Mouse (Mus musculus) thymus, adult 18-20 months (tissue): ENCODE measurements around the gene Chd5.

Source experiments
- DNase-seq, 2 experiments: peaks; one replicate each; pipeline ENCODE4 v3.0.0; 2022; ENCODE audit warnings: mixed read lengths in 2 of 2

The Chd5 gene

DNA sequence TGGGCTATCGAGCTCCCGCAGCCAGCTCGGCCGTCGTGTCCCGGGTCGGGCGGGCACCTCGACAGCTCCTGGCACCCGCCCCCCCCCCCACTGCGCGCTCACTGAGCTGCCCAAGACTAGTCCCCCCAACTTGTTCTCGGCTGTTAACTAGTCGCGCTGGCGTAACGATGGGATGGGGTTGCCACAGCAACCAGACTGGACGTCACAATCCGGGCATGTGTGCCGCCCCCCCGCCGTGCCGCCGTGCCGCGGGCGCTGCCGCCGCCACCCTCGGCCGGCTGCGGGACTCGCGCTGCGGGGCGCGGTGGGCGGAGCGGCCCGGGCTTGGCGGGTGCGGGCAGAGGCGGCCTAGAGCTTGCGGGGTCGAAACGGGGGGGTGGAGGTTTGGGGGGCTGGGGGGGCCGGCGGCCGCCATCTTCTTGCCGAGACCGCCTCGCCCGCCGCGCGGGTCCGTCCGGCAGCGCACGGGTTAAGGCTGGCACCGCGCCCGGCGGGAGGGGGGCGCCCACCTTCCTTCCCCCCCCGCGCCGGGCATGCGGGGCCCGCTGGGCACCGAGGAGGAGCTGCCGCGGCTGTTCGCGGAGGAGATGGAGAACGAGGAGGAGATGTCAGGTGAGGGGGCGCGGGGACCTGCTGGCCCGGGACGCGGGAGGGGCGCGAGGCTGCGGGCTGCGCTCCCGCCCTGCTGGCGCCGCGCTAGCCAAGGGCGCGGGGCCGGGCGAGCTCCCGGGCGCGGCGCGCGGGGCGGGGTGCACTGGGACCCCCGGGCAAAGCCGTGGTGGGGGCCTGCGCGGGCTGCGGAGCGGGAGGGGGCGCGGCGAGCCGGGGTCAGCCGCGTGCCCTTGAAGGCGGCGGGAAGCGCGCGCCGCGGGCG lies at the start of gene Chd5:
Chd5 (plus strand) TSS at position 233 of the 874 bp plus-strand sequence.
- DNase-seq, result no peak

GRCm38 (mm10) chr4:152290385-152290784 lies 48.1 kb upstream of the Chd5 start:
- no peak for DNase-seq

DNA sequence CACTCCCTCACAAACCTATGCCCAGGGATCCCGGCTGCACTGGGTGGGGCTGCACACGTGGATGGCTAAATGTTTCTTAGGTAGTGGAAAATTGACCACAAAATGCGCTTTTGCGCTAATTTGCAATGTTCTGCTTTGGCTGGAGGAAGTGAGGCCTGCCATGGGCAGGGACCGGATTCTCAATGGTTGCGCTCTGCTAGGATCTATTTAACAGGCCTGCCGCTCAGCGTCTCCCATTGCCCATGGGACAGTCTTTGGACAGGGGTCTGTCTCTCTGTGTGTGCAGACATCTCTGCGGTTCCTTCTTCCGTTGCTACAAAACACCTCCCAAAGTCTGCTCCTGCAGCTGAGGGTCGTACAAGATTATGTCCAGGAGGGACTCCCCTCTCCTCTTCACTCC lies 47.5 kb upstream of the Chd5 start:
- no peak for DNase-seq

GRCm38 (mm10) chr4:152291562-152291961 lies 46.9 kb upstream of the Chd5 start, which contains the start of gene Hes3:
Gene Hes3 (minus strand): TSS chr4:152291662.
- DNase-seq, result no peak

DNA sequence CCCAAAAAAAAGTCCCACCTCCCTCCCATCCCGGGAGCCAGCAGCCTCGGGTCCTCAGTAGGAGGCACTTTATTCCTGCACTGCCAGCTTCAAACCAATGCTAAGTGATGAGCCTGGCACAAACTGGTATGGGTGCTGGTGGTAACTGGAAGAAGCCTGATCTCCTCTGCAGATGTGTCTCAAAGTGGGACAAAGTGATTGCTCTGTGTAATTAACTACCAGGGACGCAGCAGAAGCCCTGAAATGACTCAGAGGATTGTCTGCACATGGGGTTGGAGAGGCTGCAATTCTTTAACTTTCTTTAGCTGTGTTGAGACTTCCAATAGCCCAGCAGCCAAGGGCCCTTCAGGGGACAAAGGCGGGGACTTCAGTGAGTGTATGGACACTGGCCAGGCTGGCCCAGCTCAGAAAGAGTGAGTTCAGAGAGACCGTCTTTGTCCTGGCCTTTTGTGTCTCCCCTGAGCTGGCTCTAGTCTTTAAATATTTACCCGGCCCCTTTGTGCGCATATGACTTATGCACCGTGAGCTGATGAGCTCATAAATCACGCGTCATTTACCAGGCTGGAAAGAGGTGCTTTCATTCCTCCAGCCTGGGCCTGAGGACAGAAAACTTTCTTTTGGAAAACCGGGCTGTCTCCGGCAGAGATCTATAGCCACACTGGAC lies 46.2 kb upstream of the Chd5 start:
- no peak for DNase-seq

DNA sequence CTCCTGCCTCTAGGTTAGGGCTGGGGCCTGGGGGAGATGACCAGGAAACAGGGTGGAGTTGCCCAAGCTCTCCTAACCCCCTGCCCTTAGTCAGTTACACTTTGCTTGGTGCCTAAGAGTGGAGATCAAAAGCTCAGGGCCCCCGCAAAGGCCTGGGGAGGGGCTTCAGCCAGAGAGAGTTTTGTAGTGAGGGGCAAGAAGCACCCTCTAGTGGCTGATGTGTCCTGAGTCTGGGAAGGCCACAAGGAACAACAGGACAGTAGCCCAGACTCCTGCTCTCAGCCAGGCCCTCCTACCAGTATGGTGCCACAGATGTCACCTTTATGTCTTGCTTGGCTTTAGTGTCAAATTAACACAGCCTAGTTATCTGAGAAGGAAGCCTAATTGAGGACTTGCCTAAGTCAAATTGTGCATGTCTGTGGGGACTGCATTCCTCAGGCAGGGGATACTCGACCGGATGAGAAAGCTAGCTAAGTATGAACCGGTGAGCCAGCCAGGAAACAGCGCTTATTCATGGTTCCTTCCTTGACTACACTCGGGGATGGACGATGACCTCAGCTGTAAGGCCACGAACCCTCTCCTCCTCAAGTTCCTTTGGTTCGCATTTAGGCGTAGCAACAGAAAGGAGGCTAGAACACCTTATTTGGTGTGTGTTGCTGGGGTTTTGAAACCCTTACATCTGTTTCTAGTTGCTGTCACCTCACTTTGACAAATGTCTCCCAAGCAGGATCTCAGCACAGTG lies 44.1 kb upstream of the Chd5 start:
- no peak for DNase-seq

DNA sequence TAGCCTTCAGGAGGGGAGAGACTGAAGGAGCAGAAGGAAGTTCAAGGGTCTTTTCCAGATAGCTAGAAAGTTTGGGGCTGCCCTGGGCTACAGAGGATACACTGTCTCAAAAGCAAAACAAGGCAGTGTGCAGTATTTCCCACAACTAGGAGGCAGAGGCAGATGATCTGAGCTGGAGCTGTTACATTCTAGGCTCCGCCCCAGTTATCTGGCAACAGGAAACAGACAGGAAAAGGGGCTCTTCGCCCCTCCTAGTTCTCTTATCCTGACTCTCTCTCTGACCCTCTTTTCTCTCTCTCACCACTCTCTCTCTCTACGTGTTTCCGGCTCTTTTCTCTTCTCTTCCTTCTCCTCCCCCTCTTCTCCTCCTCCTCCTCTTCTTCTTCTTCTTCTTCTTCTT lies 42.5 kb upstream of the Chd5 start:
- DNase-seq, result peak in 1 of 2 experiments; percentile 41

DNA sequence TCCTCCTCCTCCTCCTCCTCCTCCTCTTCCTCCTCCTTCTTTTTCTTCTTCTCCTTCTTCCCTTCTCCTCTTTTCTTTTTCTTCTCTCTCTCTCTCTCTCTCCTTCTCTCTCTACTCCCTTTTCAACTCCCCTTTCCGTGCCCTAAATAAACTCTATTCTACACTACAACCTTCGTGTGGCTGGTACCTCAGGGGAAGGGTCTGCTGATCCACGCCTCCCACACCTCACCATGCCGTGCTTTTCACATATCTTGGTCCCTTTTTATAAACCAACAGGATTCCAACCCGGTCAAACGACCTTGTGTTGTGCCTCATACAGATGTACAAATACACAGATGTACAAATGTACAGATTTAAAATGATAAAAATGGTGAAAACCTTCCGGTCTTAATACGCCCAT lies 42.1 kb upstream of the Chd5 start:
- DNase-seq, result no peak

DNA sequence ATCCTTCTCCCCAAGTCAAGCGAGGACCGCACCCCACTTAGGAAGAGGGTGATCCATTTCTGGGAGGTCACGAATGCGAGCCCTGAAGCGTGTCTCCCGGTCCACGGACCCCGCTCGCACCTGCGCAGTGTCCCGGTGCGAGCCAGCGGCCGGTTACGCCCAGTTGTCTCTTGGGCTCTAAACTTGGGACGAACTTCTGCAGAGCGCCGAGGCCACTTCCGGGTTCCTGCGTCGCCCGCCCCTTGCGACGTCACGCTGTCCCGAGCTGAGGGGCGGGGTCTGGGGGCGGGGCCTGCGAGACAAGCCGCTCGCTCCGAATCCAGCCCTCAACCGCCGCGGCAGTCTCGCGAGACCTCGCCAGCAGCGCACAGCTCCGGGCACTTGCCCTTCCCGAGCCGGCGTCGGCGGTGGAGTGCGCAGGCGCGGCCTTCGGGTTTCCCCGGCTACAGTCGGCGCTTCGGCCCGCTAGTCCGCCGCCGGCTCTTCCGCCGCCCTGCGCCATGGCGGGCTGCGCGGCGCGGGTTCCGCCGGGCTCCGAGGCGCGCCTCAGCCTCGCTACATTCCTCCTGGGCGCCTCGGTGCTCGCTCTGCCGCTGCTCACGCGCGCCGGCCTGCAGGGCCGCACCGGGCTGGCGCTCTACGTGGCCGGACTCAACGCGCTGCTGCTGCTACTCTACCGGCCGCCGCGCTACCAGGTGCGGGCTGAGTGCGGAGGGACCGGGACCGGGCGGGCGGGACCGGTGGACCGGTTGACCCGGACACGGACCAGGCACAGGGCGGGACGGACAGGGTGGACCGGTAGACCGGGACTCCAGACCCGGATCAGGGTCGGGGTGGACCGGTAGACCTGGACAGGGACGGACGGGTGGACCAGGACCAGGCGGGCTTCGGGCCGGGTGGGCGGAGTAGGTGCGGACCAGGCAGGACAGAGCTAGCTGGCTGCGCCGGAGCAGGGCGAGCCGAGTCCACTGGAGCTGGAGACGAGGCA lies 41.3 kb upstream of the Chd5 start, which contains the start of gene Icmt:
Icmt (plus strand) TSS at position 354 of the 988 bp plus-strand sequence.
- DNase-seq, result peak; percentile 99

DNA sequence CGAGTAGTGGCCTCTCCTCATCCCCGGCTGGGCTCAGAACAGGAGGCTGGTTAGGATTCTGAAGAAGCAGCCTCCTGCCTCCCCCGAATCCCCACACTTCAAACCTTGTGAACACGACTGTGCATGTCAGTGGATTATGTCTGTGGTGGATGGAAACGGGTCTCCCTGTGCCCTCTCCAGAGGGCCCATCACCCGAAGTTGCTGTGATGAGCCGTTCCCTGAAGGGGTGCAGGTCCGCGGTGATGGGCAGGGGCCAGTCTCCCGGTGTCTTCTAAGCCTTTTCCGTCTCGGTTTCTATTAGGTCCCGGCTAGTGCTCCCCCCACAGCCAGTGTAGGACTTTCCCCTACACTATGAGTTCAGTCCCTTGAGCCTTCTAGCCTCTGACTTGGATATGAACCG lies 39.6 kb upstream of the Chd5 start:
- DNase-seq, result no peak

DNA sequence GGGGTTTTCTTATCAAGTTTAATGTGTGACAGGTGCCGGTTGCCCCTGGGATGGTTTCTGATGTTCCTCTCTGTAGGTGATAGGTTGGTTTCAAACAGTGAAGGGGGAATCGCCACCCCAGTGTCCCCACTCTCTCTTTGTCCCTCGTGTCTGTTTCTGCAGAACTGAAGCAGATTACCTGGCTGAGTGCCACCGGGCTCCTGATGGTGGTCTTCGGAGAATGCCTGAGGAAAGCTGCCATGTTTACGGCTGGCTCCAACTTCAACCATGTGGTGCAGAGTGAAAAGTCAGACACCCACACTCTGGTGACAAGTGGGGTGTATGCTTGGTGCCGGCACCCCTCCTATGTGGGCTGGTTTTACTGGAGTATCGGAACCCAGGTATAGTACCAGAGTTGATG lies 38.1 kb upstream of the Chd5 start:
- no peak for DNase-seq

GRCm38 (mm10) chr4:152302012-152302411 lies 36.4 kb upstream of the Chd5 start:
- DNase-seq, result no peak

DNA sequence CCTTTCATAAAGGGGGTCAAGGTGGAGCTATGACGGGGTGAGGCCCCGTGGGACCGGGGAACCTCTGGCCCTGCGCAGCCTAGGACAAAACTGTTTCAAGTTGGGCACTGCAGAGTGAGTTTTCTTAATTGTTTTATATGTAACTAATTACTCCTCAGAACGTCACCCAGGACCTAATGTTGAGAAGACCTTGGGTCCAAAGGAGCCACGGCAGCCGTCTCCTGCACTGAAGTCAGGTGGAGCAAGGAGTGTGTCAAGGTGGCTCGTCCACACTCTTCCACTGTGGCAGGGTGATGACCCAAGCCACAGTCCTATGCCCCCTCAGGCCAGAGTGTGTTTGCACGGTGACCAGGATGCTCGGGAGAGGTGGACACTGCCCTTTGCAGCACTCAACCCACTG lies 35.3 kb upstream of the Chd5 start:
- no peak for DNase-seq

DNA sequence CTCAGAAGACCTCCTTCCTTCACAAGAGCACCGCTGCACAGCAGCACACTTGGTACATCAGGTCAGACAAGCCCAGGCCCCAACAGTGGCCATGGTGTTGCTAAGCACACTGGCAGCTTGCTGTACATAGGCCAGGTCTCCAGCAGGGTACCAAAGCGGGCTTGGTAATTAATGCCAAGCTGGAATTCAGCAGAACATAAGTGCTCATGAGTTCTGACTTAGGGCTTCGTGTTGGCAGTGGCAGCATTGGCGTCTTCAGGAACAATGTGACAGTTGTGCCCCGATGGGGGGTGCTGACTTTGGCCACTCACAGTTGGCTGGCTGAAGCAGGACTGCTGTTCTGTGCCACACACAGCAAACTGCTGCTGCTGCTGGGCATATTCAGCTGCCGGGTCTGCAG lies 33.8 kb upstream of the Chd5 start:
- no peak for DNase-seq

DNA sequence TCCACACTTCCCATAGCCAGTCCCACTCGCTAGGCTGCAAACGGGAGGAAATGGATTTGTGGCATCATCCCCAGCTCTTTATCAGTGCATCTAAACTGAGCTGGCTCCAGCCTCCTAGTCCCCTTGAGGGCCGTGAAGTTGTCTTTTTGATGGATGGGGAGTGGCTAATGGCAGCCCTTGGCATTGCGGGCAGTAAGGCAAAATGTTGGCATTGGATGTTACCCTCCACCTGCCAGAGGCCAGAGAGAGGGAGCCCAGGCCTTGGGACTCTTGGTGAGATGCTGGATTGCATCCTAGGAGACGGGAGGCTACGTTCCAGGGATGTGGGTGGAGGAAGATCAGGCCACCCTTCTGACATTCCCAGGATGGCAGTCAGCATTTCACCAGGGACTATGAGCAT lies 32.5 kb upstream of the Chd5 start:
- DNase-seq, result no peak

- DNase-seq, result no peak
Observed at GRCm38 (mm10) chr4:152307542-152307941, 30.9 kb upstream of the Chd5 start.

GRCm38 (mm10) chr4:152312186-152312585 lies 26.3 kb upstream of the Chd5 start:
- DNase-seq, result no peak

DNA sequence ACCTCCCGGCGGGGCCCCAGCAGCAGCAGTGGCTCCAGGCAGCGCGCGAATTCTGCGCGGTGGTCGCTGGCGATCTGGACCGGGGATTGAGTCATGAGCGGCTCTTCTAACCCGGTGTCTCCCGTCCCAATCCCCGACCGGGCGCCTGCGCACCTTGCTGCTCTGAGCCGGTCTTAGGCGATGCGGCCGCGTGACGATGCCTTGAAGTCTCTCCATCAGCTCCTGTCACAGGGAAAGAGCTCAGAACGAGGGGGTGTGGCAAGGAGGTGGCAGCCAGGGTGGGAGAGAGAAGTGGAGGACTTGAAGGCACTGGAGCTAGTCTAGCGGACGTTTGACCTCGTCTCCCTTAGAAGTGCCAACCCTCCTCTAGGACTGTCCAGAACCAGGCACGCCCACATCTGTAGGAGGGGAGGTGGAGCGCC lies 25.2 kb upstream of the Chd5 start:
- DNase-seq, result no peak

- DNase-seq, result no peak
Observed at GRCm38 (mm10) chr4:152313934-152314333, 24.5 kb upstream of the Chd5 start.

DNA sequence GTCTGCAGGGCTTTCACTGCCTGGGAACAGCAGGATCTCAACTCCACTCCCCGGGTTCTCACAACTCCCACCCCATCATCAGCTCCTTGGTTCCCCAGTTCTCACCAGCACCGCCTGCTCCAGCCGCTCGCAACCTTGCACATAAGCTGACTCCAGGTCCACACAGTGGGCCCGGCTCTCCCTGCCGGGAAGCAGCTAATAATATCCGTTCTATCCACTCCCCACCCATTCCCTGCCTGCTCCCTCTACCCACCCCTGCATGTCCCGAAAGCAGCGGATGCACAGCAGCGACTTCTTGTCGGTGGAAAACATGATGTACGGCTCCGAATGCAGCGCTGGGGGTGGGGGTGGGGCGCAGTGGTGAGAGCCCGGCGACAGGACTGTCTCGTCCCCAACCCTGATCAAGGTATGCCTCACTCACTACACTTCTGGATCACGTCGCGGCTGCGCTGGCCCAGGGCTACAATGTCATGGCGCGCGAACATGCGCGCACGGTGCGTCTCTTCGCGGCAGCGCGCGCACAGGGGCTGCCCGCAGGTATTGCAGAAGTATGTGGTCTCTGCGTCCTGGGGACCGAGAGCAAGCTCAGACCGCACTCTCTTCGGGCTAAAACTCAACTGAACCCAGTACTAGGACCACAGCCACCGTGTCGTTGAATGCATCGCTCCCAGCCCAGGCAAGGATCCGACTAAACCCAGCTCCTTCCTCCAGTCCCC lies 22.8 kb upstream of the Chd5 start:
- no peak for DNase-seq

- DNase-seq, result no peak
Observed at GRCm38 (mm10) chr4:152317631-152318033, 20.8 kb upstream of the Chd5 start.
